Mouse (Mus musculus) MEL (cell line): ENCODE measurements around the gene Ramac. TPM values are rescaled to one million over a fixed set of nuclear protein-coding genes. Genes with fewer than 3 reads are reported as not detected.
A peak's percentile ranks its signal among the peaks of the same experiment; 100 is the strongest.

Experiments used
- DNase-seq: peaks from one replicate; pipeline ENCODE4 v3.0.0; 2011; ENCODE audit warnings: low read depth, low spot score
- H3K27ac ChIP-seq: 2 replicates; pipeline ENCODE4 v1.5.1; 2012; ENCODE audit warnings: low read depth, mild to moderate bottlenecking, control low read depth, low read length, moderate library complexity; ENCODE audit not compliant: control insufficient read depth
- H3K27me3 ChIP-seq, 2 experiments: fragments of 150-350 bp in 1 of 2; sonication (generic) in 1 of 2; 2 replicates each; pipeline ENCODE4 v1.6.1; 2012; ENCODE audit warnings: low read length in 2 of 2, mild to moderate bottlenecking in 2 of 2, improper control_type of control experiment in 1 of 2, moderate library complexity in 1 of 2; ENCODE audit not compliant: insufficient read depth in 2 of 2, control insufficient read depth in 1 of 2
- H3K36me3 ChIP-seq, 2 experiments: 2 replicates each; pipeline ENCODE4 v1.6.1; 2012 to 2014; ENCODE audit warnings: low read length in 2 of 2, improper control_type of control experiment in 1 of 2, inconsistent platforms in 1 of 2, mild to moderate bottlenecking in 1 of 2; ENCODE audit not compliant: insufficient read depth in 2 of 2, control insufficient read depth in 1 of 2
- H3K4me1 ChIP-seq, 2 experiments: fragments of 150-350 bp in 1 of 2; sonication (generic) in 1 of 2; 2 replicates each; pipeline ENCODE4 v1.6.1; 2012; ENCODE audit warnings: low read length in 2 of 2, improper control_type of control experiment in 1 of 2, mild to moderate bottlenecking in 1 of 2; ENCODE audit not compliant: insufficient read depth in 2 of 2, control insufficient read depth in 1 of 2
- H3K4me3 ChIP-seq, 2 experiments: fragments of 150-350 bp in 1 of 2; sonication (generic) in 1 of 2; 2 replicates each; pipeline ENCODE4 v1.5.1; 2012; ENCODE audit warnings: low read depth in 2 of 2, low read length in 2 of 2, mild to moderate bottlenecking in 2 of 2, moderate library complexity in 2 of 2, control low read depth in 1 of 2, improper control_type of control experiment in 1 of 2; ENCODE audit not compliant: control insufficient read depth in 1 of 2, insufficient read depth in 1 of 2
- H3K79me2 ChIP-seq: 2 replicates; pipeline ENCODE4 v1.6.1; 2012; ENCODE audit warnings: mild to moderate bottlenecking, low read length, moderate library complexity; ENCODE audit not compliant: control insufficient read depth, poor library complexity, insufficient read depth
- H3K9ac ChIP-seq: 2 replicates; pipeline ENCODE4 v1.6.1; 2012; ENCODE audit warnings: low read depth, mild to moderate bottlenecking, control low read depth, low read length, moderate library complexity; ENCODE audit not compliant: control insufficient read depth, poor library complexity, severe bottlenecking
- H3K9me3 ChIP-seq: fragments of 150-350 bp; sonication (generic); replicated peaks from 2 replicates; pipeline ENCODE4 v1.6.1; 2012; ENCODE audit warnings: mild to moderate bottlenecking, low read length, improper control_type of control experiment, moderate library complexity; ENCODE audit not compliant: insufficient read depth
- CHD1 ChIP-seq: IDR thresholded peaks from 2 replicates; pipeline ENCODE4 v1.6.1; 2012; ENCODE audit warnings: low read depth, mild to moderate bottlenecking, inconsistent platforms, low read length, improper control_type of control experiment
- CHD2 ChIP-seq: IDR thresholded peaks from 2 replicates; pipeline ENCODE4 v1.6.1; 2011; ENCODE audit warnings: low read length, improper control_type of control experiment
- E2F4 ChIP-seq: IDR thresholded peaks from 2 replicates; pipeline ENCODE4 v1.6.1; 2011; ENCODE audit warnings: low read depth, low read length, improper control_type of control experiment, borderline replicate concordance
- ELF1 ChIP-seq: IDR thresholded peaks from 2 replicates; pipeline ENCODE4 v1.6.1; 2014; ENCODE audit warnings: low read depth, mild to moderate bottlenecking, inconsistent platforms, low read length, improper control_type of control experiment, moderate library complexity
- EP300 ChIP-seq, 2 experiments: IDR thresholded peaks; 2 replicates each; pipeline ENCODE4 v1.6.1; 2011; ENCODE audit warnings: improper control_type of control experiment in 2 of 2, low read length in 2 of 2, low read depth in 1 of 2, mild to moderate bottlenecking in 1 of 2
- HCFC1 ChIP-seq: IDR thresholded peaks from 2 replicates; pipeline ENCODE4 v1.6.1; 2012; ENCODE audit warnings: low read depth, mild to moderate bottlenecking, inconsistent platforms, low read length, improper control_type of control experiment, moderate library complexity
- JUND ChIP-seq: IDR thresholded peaks from 2 replicates; pipeline ENCODE4 v1.6.1; 2011; ENCODE audit warnings: low read depth, mild to moderate bottlenecking, improper control_type of control experiment, low read length
- KAT2A ChIP-seq: conservative IDR thresholded peaks from 2 replicates; pipeline ENCODE4 v1.6.1; 2012; ENCODE audit warnings: low read depth, low read length, improper control_type of control experiment, inconsistent platforms
- MAFK ChIP-seq: IDR thresholded peaks from 2 replicates; pipeline ENCODE4 v1.6.1; 2011; ENCODE audit warnings: low read depth, mild to moderate bottlenecking, low read length, improper control_type of control experiment, borderline replicate concordance
- MAZ ChIP-seq: IDR thresholded peaks from 2 replicates; pipeline ENCODE4 v1.6.1; 2012; ENCODE audit warnings: low read depth, mild to moderate bottlenecking, inconsistent platforms, low read length, improper control_type of control experiment
- MEF2A ChIP-seq: IDR thresholded peaks from 2 replicates; pipeline ENCODE4 v1.6.1; 2014; ENCODE audit warnings: low read depth, mild to moderate bottlenecking, inconsistent platforms, low read length, improper control_type of control experiment; ENCODE audit not compliant: poor library complexity, insufficient replicate concordance, severe bottlenecking; ENCODE audit errors: extremely low read depth
- MXI1 ChIP-seq: IDR thresholded peaks from 2 replicates; pipeline ENCODE4 v1.6.1; 2011; ENCODE audit warnings: mild to moderate bottlenecking, low read depth, low read length, improper control_type of control experiment
- MYB ChIP-seq: IDR thresholded peaks from 2 replicates; pipeline ENCODE4 v1.6.1; 2011; ENCODE audit warnings: mild to moderate bottlenecking, low read depth, low read length, improper control_type of control experiment
- NELFE ChIP-seq: IDR thresholded peaks from 2 replicates; pipeline ENCODE4 v1.6.1; 2011; ENCODE audit warnings: low read depth, low read length, improper control_type of control experiment
- NRF1 ChIP-seq: IDR thresholded peaks from 2 replicates; pipeline ENCODE4 v1.6.1; 2014; ENCODE audit warnings: low read depth, mild to moderate bottlenecking, inconsistent platforms, low read length, improper control_type of control experiment, moderate library complexity; ENCODE audit not compliant: poor library complexity, insufficient read depth, severe bottlenecking
- POLR2AphosphoS2 ChIP-seq: IDR thresholded peaks from 2 replicates; pipeline ENCODE4 v1.6.1; 2011; ENCODE audit warnings: low read length, improper control_type of control experiment
- POLR2AphosphoS5 ChIP-seq: IDR thresholded peaks from 2 replicates; pipeline ENCODE4 v1.6.1; 2012; ENCODE audit warnings: low read depth, borderline replicate concordance, mild to moderate bottlenecking, inconsistent platforms, low read length, moderate library complexity, mixed read lengths
- RAD21 ChIP-seq: IDR thresholded peaks from 2 replicates; pipeline ENCODE4 v1.6.1; 2011; ENCODE audit warnings: mild to moderate bottlenecking, low read depth, low read length, improper control_type of control experiment
- SIN3A ChIP-seq: IDR thresholded peaks from 2 replicates; pipeline ENCODE4 v1.6.1; 2012; ENCODE audit warnings: low read length, improper control_type of control experiment, inconsistent platforms
- SMC3 ChIP-seq: IDR thresholded peaks from 2 replicates; pipeline ENCODE4 v1.6.1; 2011; ENCODE audit warnings: low read depth, low read length, improper control_type of control experiment
- TAL1 ChIP-seq: IDR thresholded peaks from 2 replicates; pipeline ENCODE4 v1.6.1; 2012; ENCODE audit warnings: mild to moderate bottlenecking, inconsistent platforms, low read length, moderate library complexity, mixed read lengths
- USF1 ChIP-seq: IDR thresholded peaks from 2 replicates; pipeline ENCODE4 v1.6.1; 2014; ENCODE audit warnings: low read depth, mild to moderate bottlenecking, inconsistent platforms, low read length, improper control_type of control experiment, moderate library complexity
- USF2 ChIP-seq, 2 experiments: IDR thresholded peaks; 2 replicates each; pipeline ENCODE4 v1.6.1; 2011 to 2012; ENCODE audit warnings: improper control_type of control experiment in 2 of 2, low read length in 2 of 2, borderline replicate concordance in 1 of 2, inconsistent platforms in 1 of 2, low read depth in 1 of 2, mild to moderate bottlenecking in 1 of 2; ENCODE audit not compliant: insufficient read depth in 1 of 2
- ZC3H11A ChIP-seq: IDR thresholded peaks from 2 replicates; pipeline ENCODE4 v1.6.1; 2012; ENCODE audit warnings: low read depth, mild to moderate bottlenecking, inconsistent platforms, low read length, improper control_type of control experiment
- ZKSCAN1 ChIP-seq: IDR thresholded peaks from 2 replicates; pipeline ENCODE4 v1.6.1; 2012; ENCODE audit warnings: low read depth, mild to moderate bottlenecking, inconsistent platforms, low read length, improper control_type of control experiment, moderate library complexity
- polyA plus RNA-seq, 2 experiments: library from polyadenylated mRNA; stranded (reverse) in 1 of 2; unstranded in 1 of 2; fragments of >175 nt in 1 of 2; fragments of >200 nt in 1 of 2; gene quantifications; 2 replicates each; pipeline versions ENCODE4 v1.2.1 to v1.2.4; 2012; ENCODE audit warnings: low replicate concordance in 2 of 2, low read depth in 1 of 2; ENCODE audit not compliant: insufficient read length in 2 of 2, insufficient read depth in 1 of 2, missing spikeins in 1 of 2
- total RNA-seq: library from RNA; depleted of rRNA; stranded (reverse); fragments of 300-350 nt; gene quantifications from 2 replicates; pipeline ENCODE4 v1.2.3, GENCODE M21; 2012

Gene Ramac
- total and polyA plus RNA-seq, 3 experiments, result 33.9 to 44.0 TPM; not detected in 1

GRCm38 (mm10) chr7:81762180-81763109, at the start of gene Ramac (continued):
- TF ChIP-seq CHD2, result peak; percentile 98
- no peak for TF ChIP-seq MYB
- peak; percentile 71; the same call in 1 of the 2 replicates for TF ChIP-seq MAZ
- 0 out of 2 replicates have a peak, but pooled peaks have one; percentile 7 for TF ChIP-seq ZC3H11A
- TF ChIP-seq HCFC1, result peak; percentile 93
- TF ChIP-seq KAT2A, result peak; percentile 70

- no peak for DNase-seq
- Histone ChIP-seq H3K27ac (peak overlapping the region; percentile 98), H3K36me3 (peaks cover 0 to 37% of the 10 kb centered on the region in 2 experiments; a peak in 2 of 4 replicates), H3K27me3 (no peaks in the 10 kb centered on the region)
- TF ChIP-seq KAT2A (no peak), ELF1 (no peak), MXI1 (no peak), MAFK (no peak)
- TF ChIP-seq, all 39 proteins: peak for 0
- peak overlapping the region; percentile 61 for H3K9ac ChIP-seq
- H3K4me1 ChIP-seq, result peaks cover 13 to 23% of the 10 kb centered on the region in 2 experiments
- H3K9me3 ChIP-seq, result no peaks in the 10 kb centered on the region
- H3K79me2 ChIP-seq, result peaks cover 9% of the 10 kb centered on the region
- H3K4me3 ChIP-seq, result peak overlapping the region; percentile 49 to 56
Observed at GRCm38 (mm10) chr7:81718657-81719056, 44.1 kb upstream of the Ramac start.

- Histone ChIP-seq H3K79me2 (peaks cover 9% of the 10 kb centered on the region), H3K27ac (peak overlapping the region; percentile 98)
- DNase-seq, result peak; percentile 81
- no peak for TF ChIP-seq USF2 (IDR thresholded peaks at IDR 0.05; ENCODE audit: borderline replicate concordance in 1 of 2, insufficient read depth in 1 of 2, low read depth in 1 of 2, low read length in 2 of 2)
- peak; percentile 57; the same call in 1 of the 2 replicates for TF ChIP-seq MAFK
- TF ChIP-seq E2F4, result no peak
- TF ChIP-seq NELFE, result peak; percentile 50
- TF ChIP-seq TAL1, result peak; percentile 77; the same call in 1 of the 2 replicates
- no peak for TF ChIP-seq ZKSCAN1
- TF ChIP-seq RAD21, result no peak
- TF ChIP-seq NRF1, result no peak
- no peak for TF ChIP-seq POLR2AphosphoS5
- peak; percentile 60; the same call in 1 of the 2 replicates for TF ChIP-seq JUND
- TF ChIP-seq SIN3A, result peak; percentile 76
- TF ChIP-seq EP300 (IDR thresholded peaks at IDR 0.05; ENCODE audit: low read depth in 1 of 2, low read length in 2 of 2), result peak; percentile 93 to 95
- no peak for TF ChIP-seq SMC3
- no peak for TF ChIP-seq CHD1
- TF ChIP-seq ELF1, result 0 out of 2 replicates have a peak, but pooled peaks have one; percentile 26
- TF ChIP-seq MEF2A, result no peak
- peak; percentile 71; the same call in 1 of the 2 replicates for TF ChIP-seq POLR2AphosphoS2
- no peak for TF ChIP-seq ZC3H11A
- peak; percentile 55; the same call in 1 of the 2 replicates for TF ChIP-seq USF1
- peak; percentile 70; the same call in 1 of the 2 replicates for TF ChIP-seq MAZ
Observed at GRCm38 (mm10) chr7:81719216-81719661, 43.5 kb upstream of the Ramac start.

More at GRCm38 (mm10) chr7:81719216-81719661, 43.5 kb upstream of the Ramac start:
- Histone ChIP-seq H3K9me3 (no peaks in the 10 kb centered on the region), H3K9ac (peak overlapping the region; percentile 61), H3K4me1 (peaks cover 13 to 23% of the 10 kb centered on the region in 2 experiments), H3K27me3 (no peaks in the 10 kb centered on the region), H3K36me3 (peaks cover 0 to 37% of the 10 kb centered on the region in 2 experiments; a peak in 2 of 4 replicates), H3K4me3 (peak overlapping the region; percentile 49 to 56)
